Mouse (Mus musculus) C2C12 (cell line): ENCODE results near the gene Mki67.

ENCODE experiments used
- CEBPB ChIP-seq: IDR thresholded peaks from one replicate; pipeline ENCODE4 v1.6.1; 2011; ENCODE audit warnings: low read depth, mild to moderate bottlenecking, control low read depth, moderate library complexity
- CTCF ChIP-seq: IDR thresholded peaks from one replicate; pipeline ENCODE4 v1.5.1; 2011; ENCODE audit not compliant: control insufficient read depth, insufficient read depth, insufficient read length
- FOSL1 ChIP-seq: IDR thresholded peaks from one replicate; pipeline ENCODE4 v1.8.0; 2011; ENCODE audit warnings: mild to moderate bottlenecking, low read length; ENCODE audit not compliant: poor library complexity, insufficient read depth, severe bottlenecking
- MAX ChIP-seq: IDR thresholded peaks from one replicate; pipeline ENCODE4 v1.6.1; 2011; ENCODE audit warnings: mild to moderate bottlenecking, control low read depth
- MYOD1 ChIP-seq: IDR thresholded peaks from one replicate; pipeline ENCODE4 v1.6.1; 2011; ENCODE audit warnings: low read depth; ENCODE audit not compliant: control insufficient read depth, insufficient read length
- MYOG ChIP-seq: IDR thresholded peaks from one replicate; pipeline ENCODE4 v1.6.1; 2011; ENCODE audit not compliant: control insufficient read depth, insufficient read length; ENCODE audit errors: extremely low read depth
- USF1 ChIP-seq: IDR thresholded peaks from one replicate; pipeline ENCODE4 v1.6.1; 2011; ENCODE audit warnings: low read depth, mild to moderate bottlenecking, control low read depth, moderate library complexity

GRCm38 (mm10) chr7:135710702-135711101 is 5.5 kb downstream of the Mki67 start:
- no peak for TF ChIP-seq CTCF
- no peak for TF ChIP-seq CEBPB
- TF ChIP-seq USF1: no peak
- TF ChIP-seq MYOD1: no peak
- no peak for TF ChIP-seq MYOG
- TF ChIP-seq MAX: no peak
- TF ChIP-seq FOSL1: no peak
